Mouse (Mus musculus): ENCODE data around the gene Usp33. TPM values are rescaled to one million over a fixed set of nuclear protein-coding genes. Genes with fewer than 3 reads are reported as not detected.

Usp33 gene
- total and polyA plus RNA-seq, 2 experiments from 2014 or later = 67.6 to 113 TPM

DNA sequence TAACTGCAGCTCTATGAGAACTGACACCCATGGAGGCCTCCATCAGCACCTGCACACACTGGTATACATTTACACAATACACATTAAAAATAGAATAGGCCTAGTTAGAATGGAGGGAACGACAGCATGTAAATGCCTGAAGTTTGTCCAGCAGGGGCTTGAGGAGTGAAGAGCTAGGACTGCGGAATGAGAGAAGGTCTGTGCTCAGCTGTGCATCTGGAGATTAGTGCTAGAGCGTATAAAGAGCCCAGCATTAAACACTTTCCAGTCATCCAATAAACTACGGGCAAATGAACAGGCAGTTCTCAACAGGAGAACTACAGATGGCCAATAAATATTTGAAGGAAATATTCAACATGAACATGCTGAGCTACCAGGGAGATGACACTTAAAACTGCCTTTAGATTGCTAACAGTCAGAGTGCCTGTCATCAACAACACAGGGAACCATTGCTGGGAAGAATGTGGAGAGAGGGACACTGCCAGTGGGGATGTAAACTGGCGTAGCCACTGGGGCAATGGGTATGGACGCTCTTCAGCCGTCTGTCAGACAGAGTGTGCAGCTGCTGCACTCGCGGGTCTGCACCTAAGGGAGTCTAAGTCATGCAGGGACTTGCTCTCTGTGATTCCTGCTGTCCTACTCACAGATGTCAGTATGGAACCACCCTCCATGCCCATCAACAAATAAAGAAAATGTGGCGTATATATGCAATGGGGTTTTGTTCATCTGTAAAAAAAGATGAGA lies 7.3 kb downstream of the Usp33 start:
- H3K27me3 ChIP-seq (ENCODE audit: insufficient read depth, low read length) = no peaks in the 10 kb centered on the region
- H3K4me3 ChIP-seq (ENCODE audit: low read depth, low read length) = no peak overlapping the region
- no peak overlapping the region for H3K4me2 ChIP-seq (ENCODE audit: low read depth)
- DNase-seq (no peak), ATAC-seq (no peak)
- 0 out of 2 replicates have a peak, but pooled peaks cover 3% of the 10 kb centered on the region for H3K4me1 ChIP-seq (ENCODE audit: insufficient read depth)
- TF ChIP-seq CTCF (IDR thresholded peaks at IDR 0.05; ENCODE audit: low read depth) = no peak
- no peak overlapping the region for H3K27ac ChIP-seq (ENCODE audit: low read depth, low read length)
- H3K9ac ChIP-seq = no peak overlapping the region
- no peaks in the 10 kb centered on the region for H3K9me3 ChIP-seq (ENCODE audit: low read length)
- WGBS = 70% methylated on average over 10 of the region's 10 CpGs
- H3K36me3 ChIP-seq (ENCODE audit: insufficient read depth) = 0 out of 2 replicates have a peak, but pooled peaks cover 3% of the 10 kb centered on the region

DNA sequence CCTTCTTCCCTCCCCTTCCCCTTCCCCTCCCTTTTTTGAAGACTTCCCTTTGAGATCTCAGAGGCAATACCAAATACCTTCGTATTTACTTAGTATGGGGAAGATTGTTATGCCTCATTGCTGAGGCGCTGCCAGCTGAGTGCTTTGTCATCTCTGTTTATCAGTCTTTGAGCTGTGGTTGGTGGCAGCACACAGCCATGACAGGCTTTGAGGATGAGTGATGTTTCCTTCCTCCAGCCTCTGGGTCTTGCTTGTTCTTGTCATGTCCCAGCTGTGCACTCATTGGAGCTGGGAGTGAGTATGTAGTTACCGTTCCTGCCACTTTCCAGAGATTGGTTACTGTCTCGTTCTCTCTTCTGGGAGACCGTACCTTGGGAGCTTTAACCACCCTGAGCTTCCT lies 9.1 kb downstream of the Usp33 start:
- no peak overlapping the region for H3K4me3 ChIP-seq (ENCODE audit: low read depth, low read length)
- H3K36me3 ChIP-seq (ENCODE audit: insufficient read depth) = peaks cover 10% of the 10 kb centered on the region; the same call in 1 of the 2 replicates
- H3K4me1 ChIP-seq (ENCODE audit: insufficient read depth) = 0 out of 2 replicates have a peak, but pooled peaks cover 3% of the 10 kb centered on the region
- H3K4me2 ChIP-seq (ENCODE audit: low read depth) = no peak overlapping the region
- ATAC-seq (no peak), DNase-seq (no peak)
- H3K9ac ChIP-seq = no peak overlapping the region
- no peaks in the 10 kb centered on the region for H3K27me3 ChIP-seq (ENCODE audit: insufficient read depth, low read length)
- 80% methylated on average over 5 of the region's 5 CpGs for WGBS
- TF ChIP-seq CTCF (IDR thresholded peaks at IDR 0.05; ENCODE audit: low read depth) = no peak
- no peaks in the 10 kb centered on the region for H3K9me3 ChIP-seq (ENCODE audit: low read length)
- no peak overlapping the region for H3K27ac ChIP-seq (ENCODE audit: low read depth, low read length)

DNA sequence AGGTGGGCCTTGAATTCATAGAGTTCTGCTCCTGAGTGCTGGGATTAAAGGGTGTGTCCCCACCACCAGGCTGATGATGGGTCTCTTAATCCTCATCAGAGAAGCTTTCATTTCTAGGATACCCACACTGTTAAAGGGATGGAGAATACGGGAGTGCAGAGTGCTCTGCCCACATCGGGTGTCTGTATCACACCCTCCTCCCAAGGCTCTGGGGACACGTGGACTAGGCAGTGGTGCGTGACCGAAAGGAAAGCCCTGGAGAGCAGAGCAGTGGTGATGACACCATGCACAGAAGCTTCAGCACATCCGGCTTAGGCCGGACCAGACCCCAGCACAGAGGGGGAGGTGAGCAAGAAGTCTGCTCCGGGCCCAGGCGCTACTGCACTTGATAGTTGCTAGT lies 10.5 kb downstream of the Usp33 start:
- H3K27ac ChIP-seq (ENCODE audit: low read depth, low read length) = no peak overlapping the region
- no peak for TF ChIP-seq CTCF (IDR thresholded peaks at IDR 0.05; ENCODE audit: low read depth)
- H3K36me3 ChIP-seq (ENCODE audit: insufficient read depth) = peaks cover 15% of the 10 kb centered on the region
- 88% methylated on average over 9 of the region's 9 CpGs for WGBS
- H3K27me3 ChIP-seq (ENCODE audit: insufficient read depth, low read length) = no peaks in the 10 kb centered on the region
- no peak overlapping the region for H3K4me3 ChIP-seq (ENCODE audit: low read depth, low read length)
- no peak overlapping the region for H3K9ac ChIP-seq
- DNase-seq (no peak), ATAC-seq (no peak)
- no peaks in the 10 kb centered on the region for H3K9me3 ChIP-seq (ENCODE audit: low read length)
- no peak overlapping the region for H3K4me2 ChIP-seq (ENCODE audit: low read depth)
- H3K4me1 ChIP-seq (ENCODE audit: insufficient read depth) = 0 out of 2 replicates have a peak, but pooled peaks cover 3% of the 10 kb centered on the region

DNA sequence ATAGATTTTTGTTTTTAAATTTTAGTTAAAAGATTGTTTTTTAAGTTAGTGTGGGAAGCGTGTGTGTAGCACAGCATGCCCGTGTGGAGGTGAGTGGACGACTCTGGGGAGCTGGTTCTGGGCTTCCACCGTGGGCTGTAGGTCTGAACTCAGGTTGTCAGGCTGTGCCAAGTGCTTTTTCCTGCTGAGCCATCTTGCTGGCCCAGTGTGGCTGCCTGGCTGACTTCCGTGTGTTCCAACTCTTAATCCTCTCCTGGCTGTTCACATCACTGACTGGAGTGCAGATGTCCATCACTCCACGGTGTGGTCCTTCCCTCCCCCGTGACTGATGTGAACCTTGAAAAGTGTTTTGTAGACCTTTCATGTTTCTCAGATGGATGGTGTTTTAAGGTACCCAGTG lies 12.9 kb downstream of the Usp33 start:
- no peak overlapping the region for H3K4me3 ChIP-seq (ENCODE audit: low read depth, low read length)
- H3K9me3 ChIP-seq (ENCODE audit: low read length) = no peaks in the 10 kb centered on the region
- H3K27ac ChIP-seq (ENCODE audit: low read depth, low read length) = no peak overlapping the region
- no peak overlapping the region for H3K4me2 ChIP-seq (ENCODE audit: low read depth)
- no peaks in the 10 kb centered on the region for H3K27me3 ChIP-seq (ENCODE audit: insufficient read depth, low read length)
- ATAC-seq = no peak
- H3K4me1 ChIP-seq (ENCODE audit: insufficient read depth) = no peaks in the 10 kb centered on the region
- WGBS = 86% methylated on average over 7 of the region's 7 CpGs
- H3K36me3 ChIP-seq (ENCODE audit: insufficient read depth) = peaks cover 35% of the 10 kb centered on the region
- no peak for TF ChIP-seq CTCF (IDR thresholded peaks at IDR 0.05; ENCODE audit: low read depth)
- no peak overlapping the region for H3K9ac ChIP-seq
- no peak for DNase-seq

DNA sequence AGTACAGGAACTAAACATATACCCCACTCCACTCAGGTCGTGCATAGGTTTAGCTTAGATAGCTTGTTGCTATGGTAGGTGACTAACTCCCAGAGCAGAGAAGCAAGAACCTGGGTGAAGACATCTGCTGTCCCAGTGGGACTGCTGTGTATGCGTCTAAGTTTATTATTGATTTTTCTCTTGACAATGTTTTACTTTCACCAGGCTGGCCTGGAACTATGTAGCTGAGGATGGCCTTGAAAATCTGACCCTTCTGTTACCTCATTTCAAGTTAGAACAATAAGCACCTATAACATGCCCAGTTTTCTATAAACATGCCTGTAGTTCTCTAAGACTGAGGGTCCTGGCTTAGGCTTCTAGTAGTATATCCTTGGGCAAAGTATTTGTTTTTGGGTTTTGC lies 17.9 kb downstream of the Usp33 start:
- no peak overlapping the region for H3K9ac ChIP-seq
- no peaks in the 10 kb centered on the region for H3K4me1 ChIP-seq (ENCODE audit: insufficient read depth)
- H3K4me2 ChIP-seq (ENCODE audit: low read depth) = no peak overlapping the region
- H3K4me3 ChIP-seq (ENCODE audit: low read depth, low read length) = no peak overlapping the region
- DNase-seq = no peak
- peaks cover 74% of the 10 kb centered on the region for H3K36me3 ChIP-seq (ENCODE audit: insufficient read depth)
- H3K27me3 ChIP-seq (ENCODE audit: insufficient read depth, low read length) = no peaks in the 10 kb centered on the region
- no peak for TF ChIP-seq CTCF (IDR thresholded peaks at IDR 0.05; ENCODE audit: low read depth)
- WGBS = 95% methylated on average over 2 of the region's 2 CpGs
- H3K27ac ChIP-seq (ENCODE audit: low read depth, low read length) = no peak overlapping the region
- H3K9me3 ChIP-seq (ENCODE audit: low read length) = no peaks in the 10 kb centered on the region
- no peak for ATAC-seq

DNA sequence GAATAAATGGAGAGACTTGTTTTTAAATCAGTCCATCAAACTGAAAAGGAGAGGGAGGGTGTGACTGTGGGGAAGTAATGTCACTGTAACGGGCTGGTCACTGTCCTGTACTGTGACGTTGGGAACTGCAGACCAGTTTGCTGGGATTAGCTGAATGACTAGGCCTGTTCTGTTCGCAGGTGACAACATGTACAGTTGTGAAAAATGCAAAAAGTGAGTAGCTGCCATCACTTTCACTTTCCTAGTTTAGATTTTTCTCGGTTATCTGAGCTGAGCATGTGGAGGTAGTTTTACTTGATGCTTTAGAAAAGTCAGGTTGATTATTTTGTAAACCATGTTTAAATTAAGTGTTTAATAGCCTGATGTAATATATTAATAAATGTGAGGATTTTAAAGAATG lies 29.8 kb downstream of the Usp33 start:
- Histone ChIP-seq H3K27ac (ENCODE audit: low read depth, low read length) (no peak overlapping the region), H3K27me3 (ENCODE audit: insufficient read depth, low read length) (no peaks in the 10 kb centered on the region), H3K9ac (no peak overlapping the region), H3K4me2 (ENCODE audit: low read depth) (no peak overlapping the region), H3K9me3 (ENCODE audit: low read length) (no peaks in the 10 kb centered on the region), H3K4me3 (ENCODE audit: low read depth, low read length) (no peak overlapping the region), H3K36me3 (ENCODE audit: insufficient read depth) (peaks cover 68% of the 10 kb centered on the region), H3K4me1 (ENCODE audit: insufficient read depth) (no peaks in the 10 kb centered on the region)
- no peak for DNase-seq
- 93% methylated on average over 4 of the region's 4 CpGs for WGBS
- no peak for TF ChIP-seq CTCF (IDR thresholded peaks at IDR 0.05; ENCODE audit: low read depth)
- no peak for ATAC-seq

DNA sequence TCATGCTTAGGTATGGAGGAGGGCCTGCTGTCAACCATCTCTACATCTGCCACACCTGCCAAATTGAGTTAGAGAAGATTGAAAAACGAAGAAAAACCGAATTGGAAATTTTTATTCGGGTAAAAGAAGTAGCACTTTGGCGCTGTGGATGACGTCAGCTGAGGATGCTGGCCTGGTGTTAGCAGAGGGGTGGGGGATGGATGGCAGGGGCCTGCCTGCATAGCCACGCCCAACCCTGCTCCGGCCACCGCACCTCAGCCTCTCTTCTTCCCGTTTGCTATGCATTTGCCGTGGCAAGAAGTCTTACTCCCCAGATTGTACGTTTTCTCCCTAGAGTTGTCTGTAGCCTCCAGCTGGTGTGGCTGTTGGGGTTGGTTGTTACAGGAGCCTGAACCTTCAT lies 37.8 kb downstream of the Usp33 start:
- H3K27ac ChIP-seq (ENCODE audit: low read depth, low read length) = no peak overlapping the region
- H3K27me3 ChIP-seq (ENCODE audit: insufficient read depth, low read length) = no peaks in the 10 kb centered on the region
- no peaks in the 10 kb centered on the region for H3K9me3 ChIP-seq (ENCODE audit: low read length)
- ATAC-seq (no peak), DNase-seq (no peak)
- H3K9ac ChIP-seq = no peak overlapping the region
- TF ChIP-seq CTCF (IDR thresholded peaks at IDR 0.05; ENCODE audit: low read depth) = no peak
- H3K36me3 ChIP-seq (ENCODE audit: insufficient read depth) = peaks cover 65% of the 10 kb centered on the region
- H3K4me1 ChIP-seq (ENCODE audit: insufficient read depth) = no peaks in the 10 kb centered on the region
- 79% methylated on average over 11 of the region's 11 CpGs for WGBS
- no peak overlapping the region for H3K4me2 ChIP-seq (ENCODE audit: low read depth)
- no peak overlapping the region for H3K4me3 ChIP-seq (ENCODE audit: low read depth, low read length)

All from forebrain, postnatal 0 days (tissue).